Mouse (Mus musculus): ENCODE measurements at regions not wholly inside any gene's neighbourhood (a gene's known extent, or its start where the extent isn't known, plus 50 kb on each side); places are given as distances from the start of the nearest gene placed in this dataset.

- no peak for TF ChIP-seq POLR2A (IDR thresholded peaks at IDR 0.05; ENCODE audit: extremely low read depth, insufficient read depth, low read length)
- TF ChIP-seq CTCF (IDR thresholded peaks at IDR 0.05; ENCODE audit: low read depth, low read length) = no peak
Measured at GRCm38 (mm10) chr10:70819951-70820350, 164.2 kb upstream of the Phyhipl start.

Data from liver, adult 2 months (tissue).